Mouse (Mus musculus) erythroblast, embryonic 14.5 days (primary cell): ENCODE data around the gene S100a5. TPM values are rescaled to one million over a fixed set of nuclear protein-coding genes. Genes with fewer than 3 reads are reported as not detected.

Experiments used
- H3K27me3 ChIP-seq: 2 replicates; pipeline ENCODE4 v1.6.1; 2012; ENCODE audit warnings: inconsistent platforms; ENCODE audit not compliant: control insufficient read depth
- H3K36me3 ChIP-seq: 2 replicates; pipeline ENCODE4 v1.6.1; 2012; ENCODE audit warnings: mild to moderate bottlenecking, inconsistent platforms; ENCODE audit not compliant: control insufficient read depth
- H3K4me1 ChIP-seq: 2 replicates; pipeline ENCODE4 v1.6.1; 2012; ENCODE audit warnings: inconsistent platforms; ENCODE audit not compliant: control insufficient read depth
- H3K4me3 ChIP-seq: replicated peaks from 2 replicates; pipeline ENCODE3; 2012; ENCODE audit warnings: moderate library complexity, mild to moderate bottlenecking, inconsistent platforms
- H3K9me3 ChIP-seq: 2 replicates; pipeline ENCODE4 v1.6.1; 2012; ENCODE audit warnings: low read length, inconsistent platforms, mixed read lengths; ENCODE audit not compliant: control insufficient read depth
- GATA1 ChIP-seq: IDR thresholded peaks from 2 replicates; pipeline ENCODE4 v1.6.1; 2012; ENCODE audit warnings: low read length, inconsistent platforms, mixed read lengths
- TAL1 ChIP-seq: IDR thresholded peaks from 3 replicates; pipeline ENCODE4 v1.6.1; 2012; ENCODE audit warnings: low read length, inconsistent platforms, mixed read lengths
- polyA plus RNA-seq: library from polyadenylated mRNA; stranded (reverse); fragments of >175 nt; gene quantifications from 2 replicates; pipeline ENCODE4 v1.2.3, GENCODE M21; 2012

S100a5 gene
- polyA plus RNA-seq, 1 experiment, result not detected

DNA sequence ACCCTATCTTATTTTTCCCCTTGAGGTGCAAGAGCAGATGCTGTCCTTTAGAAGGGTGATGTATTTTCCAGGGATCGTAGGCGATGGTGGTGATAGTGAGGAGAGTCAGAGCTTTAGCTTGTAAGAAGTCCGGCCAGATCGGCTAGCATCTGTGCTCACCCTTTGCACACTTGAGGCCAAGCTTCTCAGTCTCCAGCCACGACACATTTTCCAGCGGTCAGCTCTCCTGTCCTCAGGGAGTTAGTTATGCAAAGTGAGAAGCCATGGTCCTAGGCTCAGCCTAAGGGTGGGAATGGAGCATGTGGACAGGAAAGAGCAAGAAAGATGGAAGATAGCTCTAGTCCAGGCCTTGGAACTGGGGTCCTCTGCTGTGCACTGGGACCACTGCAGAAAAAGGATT, 11.5 kb upstream of the S100a5 start:
- H3K4me3 ChIP-seq, result no peak overlapping the region
- no peaks in the 10 kb centered on the region for H3K4me1 ChIP-seq
- H3K36me3 ChIP-seq, result no peaks in the 10 kb centered on the region
- TF ChIP-seq TAL1 (no peak), GATA1 (no peak)
- no peaks in the 10 kb centered on the region for H3K27me3 ChIP-seq
- no peaks in the 10 kb centered on the region for H3K9me3 ChIP-seq

DNA sequence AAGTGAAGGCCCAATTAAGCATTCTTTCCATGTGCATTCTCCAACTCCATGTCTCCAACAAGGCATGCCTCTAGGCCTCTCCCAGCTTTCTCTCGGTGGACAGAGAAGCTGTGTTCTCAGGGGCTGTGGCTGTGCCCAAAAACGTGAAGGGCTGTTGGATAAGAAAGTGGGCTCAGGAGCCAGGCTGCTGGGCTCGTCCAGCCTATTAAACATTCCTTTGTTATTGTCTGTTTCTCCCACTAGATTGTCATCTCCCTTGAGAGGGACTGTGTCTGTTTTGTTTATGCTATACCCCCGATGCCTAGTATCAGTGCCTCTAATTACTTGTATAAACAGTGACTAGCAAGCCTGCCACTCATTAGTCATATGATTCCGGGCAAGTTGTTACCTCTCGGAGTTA, 10.6 kb upstream of the S100a5 start:
- H3K27me3 ChIP-seq, result no peaks in the 10 kb centered on the region
- TF ChIP-seq GATA1 (no peak), TAL1 (no peak)
- no peak overlapping the region for H3K4me3 ChIP-seq

DNA sequence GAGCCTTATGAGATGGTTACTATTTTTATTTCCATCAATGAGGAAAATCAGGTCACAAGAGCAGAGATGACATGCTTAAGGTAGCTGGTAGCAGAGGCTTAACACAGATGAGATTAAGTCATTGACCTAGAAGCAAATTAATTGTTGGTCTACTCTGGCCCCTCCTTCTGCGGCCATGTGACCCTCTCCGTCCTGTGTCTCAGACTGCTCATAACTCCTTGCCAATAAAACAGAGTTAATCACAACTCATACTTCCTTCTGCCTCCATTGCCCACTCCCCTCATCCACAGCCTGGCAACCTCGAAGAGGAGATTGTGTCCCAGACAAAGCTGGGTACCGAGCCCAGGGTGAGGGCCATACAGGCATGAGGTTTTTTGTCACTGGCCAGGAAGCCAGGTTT, 10.1 kb upstream of the S100a5 start:
- H3K36me3 ChIP-seq, result no peaks in the 10 kb centered on the region
- H3K4me3 ChIP-seq, result no peak overlapping the region
- no peaks in the 10 kb centered on the region for H3K9me3 ChIP-seq
- TF ChIP-seq TAL1, result no peak
- TF ChIP-seq GATA1, result no peak
- H3K27me3 ChIP-seq, result no peaks in the 10 kb centered on the region
- H3K4me1 ChIP-seq, result no peaks in the 10 kb centered on the region

More for the DNA sequence above, 10.6 kb upstream of the S100a5 start:
- H3K9me3 ChIP-seq, result no peaks in the 10 kb centered on the region
- H3K36me3 ChIP-seq, result no peaks in the 10 kb centered on the region
- H3K4me1 ChIP-seq, result no peaks in the 10 kb centered on the region

DNA sequence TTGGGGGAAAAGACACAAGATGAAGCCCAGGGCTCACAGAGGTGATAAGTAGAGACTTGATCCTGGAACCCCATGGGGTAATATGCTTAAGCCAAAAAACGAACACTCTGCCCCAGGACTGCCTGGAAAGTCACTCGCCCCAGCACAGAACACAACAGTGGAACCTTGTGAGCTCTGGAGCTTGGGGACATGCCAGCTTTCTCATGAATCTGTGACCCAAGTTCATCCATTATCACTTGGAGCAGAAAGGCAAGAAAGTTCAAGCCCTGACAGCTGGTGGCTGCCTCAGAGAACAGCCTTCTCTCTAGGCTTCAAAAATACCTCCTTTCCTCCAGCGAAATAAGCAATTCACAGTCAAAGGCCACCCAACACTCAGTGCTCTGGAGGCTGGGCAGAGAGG, 8.9 kb upstream of the S100a5 start:
- no peak for TF ChIP-seq TAL1
- no peak for TF ChIP-seq GATA1
- Histone ChIP-seq H3K36me3 (no peaks in the 10 kb centered on the region), H3K27me3 (no peaks in the 10 kb centered on the region), H3K9me3 (no peaks in the 10 kb centered on the region), H3K4me3 (no peak overlapping the region), H3K4me1 (no peaks in the 10 kb centered on the region)

DNA sequence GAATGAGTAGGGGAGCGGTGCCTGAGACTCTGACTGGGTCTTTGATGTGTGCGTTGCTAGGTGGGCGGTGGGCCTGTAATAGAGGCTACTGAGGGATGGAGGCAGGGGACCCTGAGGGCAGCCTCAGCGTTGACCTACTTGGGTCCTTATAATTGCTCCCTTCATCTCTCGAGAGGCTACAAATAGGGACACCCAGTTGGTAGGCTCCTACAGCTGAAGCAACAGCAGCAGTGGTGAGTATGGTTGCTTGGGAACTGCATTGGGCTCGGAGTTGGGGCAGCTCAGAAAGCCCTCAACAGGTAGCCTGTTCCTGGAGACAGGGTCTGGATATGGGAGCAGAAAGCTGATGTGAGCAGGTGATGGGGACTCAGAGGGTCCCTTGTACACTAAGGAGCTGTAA, 8.3 kb upstream of the S100a5 start:
- no peaks in the 10 kb centered on the region for H3K9me3 ChIP-seq
- H3K4me3 ChIP-seq, result no peak overlapping the region
- no peaks in the 10 kb centered on the region for H3K36me3 ChIP-seq
- no peak for TF ChIP-seq GATA1
- no peak for TF ChIP-seq TAL1
- no peaks in the 10 kb centered on the region for H3K27me3 ChIP-seq
- no peaks in the 10 kb centered on the region for H3K4me1 ChIP-seq

DNA sequence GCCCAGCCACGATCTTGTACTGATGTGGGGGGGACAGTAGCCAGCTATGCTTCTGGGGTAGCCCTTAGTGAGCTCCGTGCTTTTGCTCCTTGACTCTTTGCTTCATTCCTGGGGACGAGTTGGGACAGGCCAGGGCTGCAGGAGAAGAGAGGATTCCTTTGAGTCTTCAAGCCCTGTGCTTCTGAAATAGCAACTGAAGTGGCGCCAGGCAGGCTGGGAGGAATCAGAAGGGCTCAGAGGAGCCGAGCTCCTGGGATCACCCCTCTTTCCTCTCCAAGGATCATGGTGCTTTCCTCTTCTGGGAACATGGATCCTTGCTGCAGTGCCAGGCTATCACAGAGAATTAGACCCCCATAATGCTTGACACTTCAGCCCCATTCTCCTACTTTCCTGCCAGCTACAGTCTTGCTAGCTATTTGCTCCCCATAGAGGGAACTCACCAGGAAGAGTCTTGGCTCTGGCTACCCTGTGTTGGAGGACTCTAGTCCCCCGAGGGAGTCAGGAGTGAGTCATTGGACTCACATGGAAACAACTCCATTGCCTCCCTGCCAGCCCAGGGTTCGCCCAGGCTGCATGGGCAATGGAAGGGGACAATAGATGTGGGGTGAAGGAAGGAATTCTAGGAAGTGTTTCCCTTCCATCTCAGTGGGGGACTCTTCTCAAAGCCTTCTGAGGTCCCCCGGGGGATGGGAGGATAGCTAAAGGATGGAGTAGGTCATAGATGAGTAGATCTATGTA, 7.7 kb upstream of the S100a5 start:
- H3K36me3 ChIP-seq, result no peaks in the 10 kb centered on the region
- H3K4me1 ChIP-seq, result no peaks in the 10 kb centered on the region
- H3K9me3 ChIP-seq, result no peaks in the 10 kb centered on the region
- H3K27me3 ChIP-seq, result no peaks in the 10 kb centered on the region
- TF ChIP-seq TAL1, result no peak
- TF ChIP-seq GATA1, result no peak
- no peak overlapping the region for H3K4me3 ChIP-seq

DNA sequence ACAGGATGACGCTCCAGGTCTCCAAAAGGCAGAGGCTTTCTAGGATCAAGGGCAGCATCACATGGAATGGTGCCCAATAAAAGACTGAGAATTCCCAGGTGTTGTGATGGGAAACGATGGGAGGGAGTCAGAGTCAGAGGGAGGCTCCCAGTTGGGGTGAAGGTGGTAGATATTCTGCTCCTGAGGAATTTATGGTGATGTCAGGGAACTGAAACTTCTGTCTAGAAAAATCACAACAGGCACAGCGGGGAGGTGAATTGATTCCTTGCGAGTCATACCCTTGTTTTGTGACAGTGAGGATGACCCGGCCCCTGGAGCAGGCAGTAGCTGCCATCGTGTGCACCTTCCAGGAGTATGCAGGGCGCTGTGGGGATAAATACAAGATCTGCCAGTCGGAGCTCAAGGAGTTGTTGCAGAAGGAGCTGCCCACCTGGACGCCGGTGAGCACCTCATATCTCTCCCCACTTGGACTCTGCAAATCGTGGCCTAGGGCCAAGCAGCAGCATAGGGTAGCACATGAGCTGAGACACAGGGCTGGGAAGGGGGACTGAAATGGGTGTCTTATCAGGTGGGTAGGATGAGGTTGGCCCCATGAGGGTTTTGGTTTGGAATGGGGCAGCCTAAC, 6.7 kb upstream of the S100a5 start, which contains the start of gene Gm42674:
Gene Gm42674, plus strand, starts transcription at position 419 of the 625 bp plus-strand sequence.
- Histone ChIP-seq H3K4me1 (no peaks in the 10 kb centered on the region), H3K36me3 (no peaks in the 10 kb centered on the region)

DNA sequence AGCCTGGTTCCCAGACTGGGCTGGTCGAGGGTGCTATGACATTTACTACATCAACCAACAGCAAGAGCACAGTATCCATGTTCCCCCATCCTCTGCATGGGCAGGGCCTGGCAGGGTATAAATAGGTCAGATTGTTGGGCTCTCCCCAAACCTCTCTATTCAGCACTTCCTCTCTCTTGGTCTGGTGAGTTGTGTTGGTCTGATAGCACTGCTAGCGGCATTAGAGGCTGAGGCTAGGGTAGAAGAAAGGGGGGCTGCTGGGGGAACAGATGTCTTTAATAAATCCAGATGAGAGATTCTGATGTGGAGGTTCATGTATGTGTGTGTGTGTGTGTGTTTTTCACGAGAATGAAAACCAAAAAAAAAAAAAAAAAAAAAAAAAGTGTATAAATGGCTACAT, 4.7 kb upstream of the S100a5 start, which contains the start of gene S100a4:
Gene S100a4, plus strand, starts transcription at position 149 of the 400 bp plus-strand sequence.
- no peak within 1 kb of the TSS for H3K4me3 ChIP-seq
- TF ChIP-seq GATA1, result no peak
- TF ChIP-seq TAL1, result no peak
- no peaks in the 10 kb centered on the region for H3K27me3 ChIP-seq
- no peaks in the 10 kb centered on the region for H3K4me1 ChIP-seq
- H3K9me3 ChIP-seq, result no peaks in the 10 kb centered on the region
- no peaks in the 10 kb centered on the region for H3K36me3 ChIP-seq

More for the DNA sequence above, 6.7 kb upstream of the S100a5 start, which contains the start of gene Gm42674:
- H3K9me3 ChIP-seq, result no peaks in the 10 kb centered on the region
- no peak for TF ChIP-seq TAL1
- TF ChIP-seq GATA1, result no peak
- H3K27me3 ChIP-seq, result no peaks in the 10 kb centered on the region
- no peak within 1 kb of the TSS for H3K4me3 ChIP-seq

DNA sequence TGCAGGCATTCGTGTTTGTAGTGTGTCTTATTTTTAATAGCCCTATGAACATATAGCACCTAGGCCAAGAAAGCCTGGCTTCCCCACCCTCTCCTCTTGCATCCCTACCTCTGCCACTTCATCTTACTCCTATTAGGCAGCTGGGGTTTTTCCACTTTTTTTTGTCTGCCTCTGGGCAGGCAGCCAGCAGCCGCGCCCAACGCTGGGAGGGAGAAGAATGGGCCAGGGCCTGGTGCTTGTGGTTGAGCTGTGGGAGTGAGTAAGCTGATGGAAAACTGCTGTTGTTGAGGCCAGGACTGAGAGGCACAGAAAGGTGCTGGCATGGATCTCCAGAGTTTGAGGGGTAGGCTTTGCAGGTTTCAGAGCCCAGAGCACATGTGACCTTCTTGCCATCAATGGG, 3.9 kb upstream of the S100a5 start:
- Histone ChIP-seq H3K27me3 (no peaks in the 10 kb centered on the region), H3K4me1 (no peaks in the 10 kb centered on the region), H3K36me3 (no peaks in the 10 kb centered on the region), H3K9me3 (no peaks in the 10 kb centered on the region), H3K4me3 (no peak overlapping the region)
- no peak for TF ChIP-seq TAL1
- no peak for TF ChIP-seq GATA1
